Mouse (Mus musculus): ENCODE data around the gene Lrr1.

GRCm38 (mm10) chr12:69220613-69221277 is 52.1 kb downstream of the Lrr1 start:
- TF ChIP-seq EP300 (optimal IDR thresholded peaks at IDR 0.05) (no peak), CTCF (IDR thresholded peaks at IDR 0.05; ENCODE audit: low read depth) (no peak)
